Mouse (Mus musculus) left cerebral cortex, postnatal 10 days (tissue): ENCODE measurements at regions not wholly inside any gene's neighbourhood (a gene's known extent, or its start where the extent isn't known, plus 50 kb on each side); places are given as distances from the start of the nearest gene placed in this dataset.
A peak's percentile ranks its signal among the peaks of the same experiment; 100 is the strongest.

Experiments
- DNase-seq, 2 experiments: peaks; one replicate each; pipeline ENCODE4 v3.0.0; 2021 to 2022; ENCODE audit warnings: low spot score in 2 of 2, mixed read lengths in 1 of 2; ENCODE audit errors: extremely low spot score in 1 of 2
- intact Hi-C: fragments of 180-260 bp; cut with DNase I; formaldehyde crosslinking; loops from one replicate; pipeline ENCODE4 v1.15.1; 2025

- DNase-seq: no peak
- intact Hi-C loops: no loop called here
These were observed 970.3 kb downstream of the Cdh11 start for GRCm38 (mm10) chr8:101815121-101815520.

- intact Hi-C loops: no loop called here
- peak; percentile 23 to 40 for DNase-seq
These were observed 981.9 kb downstream of the Cdh11 start for GRCm38 (mm10) chr8:101803561-101803960.

- intact Hi-C loops: no loop called here
- DNase-seq: no peak
These were observed 983.3 kb downstream of the Cdh11 start for GRCm38 (mm10) chr8:101802119-101802518.

- DNase-seq: no peak
- intact Hi-C loops: no loop called here
These were observed 994.7 kb downstream of the Cdh11 start for GRCm38 (mm10) chr8:101790785-101791184.

- no peak for DNase-seq
- intact Hi-C loops: no loop called here
These were observed 998.6 kb downstream of the Cdh11 start for GRCm38 (mm10) chr8:101786876-101787275.

- no peak for DNase-seq
- intact Hi-C loops: no loop called here
These were observed 1002.9 kb downstream of the Cdh11 start for GRCm38 (mm10) chr8:101782556-101782955.

- DNase-seq: no peak
- intact Hi-C loops: no loop called here
These were observed 1003.5 kb downstream of the Cdh11 start for GRCm38 (mm10) chr8:101781942-101782341.

GRCm38 (mm10) chr8:101779966-101780365 lies 1005.5 kb downstream of the Cdh11 start:
- intact Hi-C loops: no loop called here
- no peak for DNase-seq

GRCm38 (mm10) chr8:101767588-101767987 lies 1017.9 kb downstream of the Cdh11 start:
- intact Hi-C loops: no loop called here
- no peak for DNase-seq
